Mouse (Mus musculus) olfactory bulb, adult 2 months (tissue): ENCODE results near the gene Igsf21. TPM values are rescaled to one million over a fixed set of nuclear protein-coding genes. Genes with fewer than 3 reads are reported as not detected.
A peak's percentile ranks its signal among the peaks of the same experiment; 100 is the strongest.

Experiments
- H3K27ac ChIP-seq: fragments of 200-500 bp; 2 replicates; pipeline ENCODE4 v1.5.1; 2012; ENCODE audit warnings: low read depth, low read length; ENCODE audit not compliant: insufficient read depth
- H3K4me1 ChIP-seq: fragments of 200-500 bp; 2 replicates; pipeline ENCODE4 v1.6.1; 2012; ENCODE audit warnings: low read length; ENCODE audit not compliant: control insufficient read depth, insufficient read depth
- H3K4me3 ChIP-seq: fragments of 200-500 bp; 2 replicates; pipeline ENCODE4 v1.5.1; 2012; ENCODE audit warnings: mild to moderate bottlenecking, low read depth, low read length, moderate library complexity; ENCODE audit not compliant: insufficient read depth
- CTCF ChIP-seq: fragments of 200-500 bp; IDR thresholded peaks from 2 replicates; pipeline ENCODE4 v1.5.1; 2012; ENCODE audit warnings: low read depth, mild to moderate bottlenecking, low read length, moderate library complexity; ENCODE audit not compliant: insufficient read depth
- POLR2A ChIP-seq: fragments of 200-500 bp; IDR thresholded peaks from 2 replicates; pipeline ENCODE4 v1.6.1; 2012; ENCODE audit warnings: mild to moderate bottlenecking, low read depth, low read length, moderate library complexity; ENCODE audit not compliant: insufficient read depth
- WGBS: fragments of 180-500 bp; shearing (Covaris S2); methylation state at CpG from one replicate; pipeline ENCODE4 v1.1.7; 2018; 5-methylcytosine and 5-hydroxymethylcytosine counted together
- polyA plus RNA-seq: library from polyadenylated mRNA; stranded (reverse); fragments of >200 nt; gene quantifications from 2 replicates; pipeline ENCODE4 v1.2.4, GENCODE M21; 2012; ENCODE audit warnings: low replicate concordance; ENCODE audit not compliant: missing spikeins, insufficient read depth, insufficient read length

Igsf21 gene
- polyA plus RNA-seq, 1 experiment = not detected

GRCm38 (mm10) chr4:140122534-140122933 lies 124.0 kb downstream of the Igsf21 start:
- Histone ChIP-seq H3K27ac (no peak overlapping the region), H3K4me3 (no peak overlapping the region), H3K4me1 (peaks cover 25% of the 10 kb centered on the region; the same call in 1 of the 2 replicates)
- no peak for TF ChIP-seq POLR2A
- TF ChIP-seq CTCF = no peak
- 90% methylated on average over 5 of the region's 5 CpGs for WGBS

DNA sequence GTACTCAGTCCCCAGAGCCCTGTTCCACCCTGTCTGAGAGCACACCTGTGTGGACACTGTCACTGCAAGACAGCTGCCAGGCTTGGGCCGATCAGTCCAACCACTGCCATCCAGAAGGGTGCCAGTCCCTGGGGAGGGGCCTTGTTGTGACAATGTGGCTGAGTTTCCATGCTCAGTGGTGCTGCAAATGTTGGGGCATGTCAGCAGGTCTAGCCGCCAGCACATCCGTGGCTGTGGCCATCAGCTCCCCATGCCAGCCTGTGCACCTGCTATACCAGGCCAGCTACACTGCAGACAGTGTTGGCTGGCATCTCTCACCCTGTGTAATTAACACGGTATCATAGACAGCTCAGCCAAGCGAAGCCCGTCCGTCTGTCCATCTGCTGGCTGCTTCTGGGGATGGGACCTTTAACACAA lies 129.3 kb downstream of the Igsf21 start:
- WGBS = 81% methylated on average over 7 of the region's 7 CpGs
- Histone ChIP-seq H3K4me1 (peaks cover 11% of the 10 kb centered on the region; the same call in 1 of the 2 replicates), H3K4me3 (no peak overlapping the region), H3K27ac (no peak overlapping the region)
- TF ChIP-seq CTCF (no peak), POLR2A (no peak)

DNA sequence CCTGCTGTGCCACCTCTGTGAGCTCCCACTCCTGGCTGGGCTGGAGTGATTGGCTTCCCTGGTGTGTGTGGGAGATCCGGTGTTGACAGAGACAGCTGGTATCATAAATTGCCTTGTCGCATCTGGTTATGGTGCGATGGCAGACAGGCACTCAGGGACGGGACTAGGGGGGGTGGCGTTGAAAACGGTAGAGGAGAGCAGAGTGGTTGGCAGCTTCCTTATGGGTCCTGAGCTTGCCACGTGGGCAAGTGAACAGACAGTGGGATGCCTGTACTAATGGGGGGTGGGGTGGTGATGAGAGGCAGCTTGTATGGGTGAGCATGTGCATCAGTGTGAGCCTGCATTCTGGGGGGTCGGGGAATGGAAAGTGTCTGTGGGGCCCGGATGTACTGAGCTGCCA lies 130.8 kb downstream of the Igsf21 start:
- H3K4me1 ChIP-seq = peaks cover 10% of the 10 kb centered on the region; the same call in 1 of the 2 replicates
- H3K4me3 ChIP-seq = no peak overlapping the region
- TF ChIP-seq CTCF (no peak), POLR2A (no peak)
- no peak overlapping the region for H3K27ac ChIP-seq
- 70% methylated on average over 9 of the region's 9 CpGs for WGBS

DNA sequence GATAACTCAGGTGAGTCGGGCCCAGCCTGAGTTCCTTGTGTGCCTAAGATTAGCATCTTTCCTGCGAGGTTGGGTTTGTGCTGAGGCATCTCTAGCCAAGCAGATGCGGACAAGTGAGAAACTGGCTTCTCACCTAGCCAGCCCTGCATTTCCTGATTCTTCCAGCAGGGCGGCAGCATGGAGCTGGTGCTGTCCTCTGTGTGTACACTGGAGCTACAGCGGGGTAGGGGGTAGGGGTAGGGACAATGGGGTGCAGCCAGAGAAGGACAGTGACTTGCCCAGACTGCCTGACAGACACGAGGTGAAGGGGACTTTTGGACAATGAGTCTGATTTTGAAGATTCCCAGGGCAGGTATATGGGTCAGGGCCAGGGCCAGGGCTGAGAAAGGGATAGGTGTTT lies 131.5 kb downstream of the Igsf21 start:
- TF ChIP-seq CTCF (no peak), POLR2A (no peak)
- Histone ChIP-seq H3K4me3 (no peak overlapping the region), H3K4me1 (peaks cover 10% of the 10 kb centered on the region; the same call in 1 of the 2 replicates), H3K27ac (no peak overlapping the region)
- WGBS = 94% methylated on average over 6 of the region's 6 CpGs

DNA sequence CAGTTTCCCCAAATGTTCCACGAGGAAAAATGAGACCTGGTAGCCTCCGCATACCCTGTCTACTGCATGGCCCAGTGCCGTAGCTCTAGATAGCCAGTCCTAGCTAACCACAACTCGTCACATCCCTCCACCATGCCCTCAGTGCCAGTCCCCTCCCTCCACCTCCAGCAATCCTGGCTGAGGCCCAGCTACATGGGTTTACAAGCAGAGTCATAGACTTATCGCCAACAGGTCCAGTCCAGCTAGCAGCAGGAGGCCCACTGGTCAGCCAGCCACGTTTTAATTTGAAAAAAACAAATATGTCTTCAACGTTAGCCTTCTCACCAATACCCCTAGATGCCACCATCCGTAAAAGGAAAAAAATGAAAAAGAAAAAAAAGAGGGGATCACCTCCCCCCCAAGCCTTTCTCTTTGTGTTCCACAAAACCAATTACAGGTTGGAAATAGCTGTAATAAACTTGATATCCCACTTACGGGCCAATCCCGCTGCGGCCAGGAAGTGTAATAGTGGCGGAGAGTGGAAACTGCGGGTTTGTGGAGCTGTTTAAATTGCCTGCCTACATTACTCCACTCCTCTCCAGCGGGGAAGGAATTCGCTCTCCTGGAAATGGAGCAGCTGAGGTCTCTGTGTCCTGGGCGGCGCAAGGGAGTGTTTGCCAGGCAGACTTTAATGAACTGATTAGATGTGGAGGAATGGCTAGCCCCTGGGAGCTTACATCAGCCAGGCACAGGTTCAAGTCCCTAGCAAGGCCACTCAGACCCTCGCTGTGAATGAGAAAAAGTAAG lies 132.7 kb downstream of the Igsf21 start:
- no peak overlapping the region for H3K27ac ChIP-seq
- TF ChIP-seq CTCF (no peak), POLR2A (no peak)
- 65% methylated on average over 18 of the region's 18 CpGs for WGBS

DNA sequence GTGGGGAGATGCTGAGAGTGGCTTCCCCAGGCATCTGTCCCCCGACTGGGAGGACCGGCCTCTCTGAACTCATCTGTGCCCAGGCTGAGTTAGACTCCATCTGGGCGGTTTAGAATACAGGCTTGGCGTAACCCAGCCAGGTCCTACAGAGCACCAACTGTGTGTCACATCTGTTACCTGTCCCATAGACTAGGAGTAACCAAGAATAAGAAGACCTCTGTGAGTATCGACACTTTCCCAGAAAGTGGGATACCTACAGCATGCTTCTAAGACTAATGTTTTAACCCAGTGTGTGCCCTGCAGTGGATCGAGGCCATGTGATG lies 137.0 kb downstream of the Igsf21 start:
- WGBS = 66% methylated on average over 6 of the region's 6 CpGs
- no peak overlapping the region for H3K4me3 ChIP-seq
- H3K27ac ChIP-seq = no peak overlapping the region
- no peak for TF ChIP-seq POLR2A
- peaks cover 18% of the 10 kb centered on the region for H3K4me1 ChIP-seq

More for the DNA sequence above, 132.7 kb downstream of the Igsf21 start:
- H3K4me3 ChIP-seq = no peak overlapping the region
- peaks cover 16% of the 10 kb centered on the region for H3K4me1 ChIP-seq

- 23% methylated on average over 32 of the region's 32 CpGs for WGBS
- TF ChIP-seq POLR2A (no peak), CTCF (no peak)
- Histone ChIP-seq H3K4me3 (no peak overlapping the region), H3K4me1 (peaks cover 18% of the 10 kb centered on the region), H3K27ac (peak overlapping the region; percentile 9; the same call in 1 of the 2 replicates)
Measured at GRCm38 (mm10) chr4:140108871-140109625, 137.5 kb downstream of the Igsf21 start.

- H3K4me1 ChIP-seq = peaks cover 32% of the 10 kb centered on the region
Measured at GRCm38 (mm10) chr4:140107161-140107560, 139.4 kb downstream of the Igsf21 start.

DNA sequence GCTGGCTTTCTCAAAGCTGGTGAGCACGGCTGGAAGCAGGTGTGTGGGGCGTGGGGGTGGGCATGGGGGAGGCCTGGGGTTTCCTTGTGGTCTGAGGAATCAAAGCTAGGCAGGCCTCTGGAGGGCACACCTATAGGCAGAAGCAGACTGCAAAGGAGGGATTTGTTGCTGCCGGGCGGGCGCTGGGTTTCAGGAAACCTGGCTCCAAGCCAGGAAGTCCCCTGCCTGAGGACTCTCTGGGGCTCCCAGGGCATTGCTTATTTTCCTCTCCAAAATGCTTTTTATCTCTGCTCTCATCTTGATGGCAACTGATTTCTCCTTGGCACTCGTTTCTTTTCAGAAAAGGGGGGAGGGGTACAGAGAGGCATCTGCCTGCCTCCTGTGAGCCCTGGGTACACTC lies 141.8 kb downstream of the Igsf21 start:
- TF ChIP-seq POLR2A (no peak), CTCF (no peak)
- Histone ChIP-seq H3K27ac (no peak overlapping the region), H3K4me3 (no peak overlapping the region), H3K4me1 (peaks cover 45% of the 10 kb centered on the region)
- 42% methylated on average over 6 of the region's 6 CpGs for WGBS

More at GRCm38 (mm10) chr4:140107161-140107560, 139.4 kb downstream of the Igsf21 start:
- WGBS = 90% methylated on average over 12 of the region's 12 CpGs
- no peak overlapping the region for H3K4me3 ChIP-seq
- TF ChIP-seq POLR2A (no peak), CTCF (no peak)
- no peak overlapping the region for H3K27ac ChIP-seq
